Mouse (Mus musculus) MEL (cell line): ENCODE measurements around the gene Cldn4. TPM values are rescaled to one million over a fixed set of nuclear protein-coding genes. Genes with fewer than 3 reads are reported as not detected.

ENCODE experiments used
- DNase-seq: peaks from one replicate; pipeline ENCODE4 v3.0.0; 2011; ENCODE audit warnings: low read depth, low spot score
- H3K27ac ChIP-seq: 2 replicates; pipeline ENCODE4 v1.5.1; 2012; ENCODE audit warnings: low read depth, mild to moderate bottlenecking, control low read depth, low read length, moderate library complexity; ENCODE audit not compliant: control insufficient read depth
- H3K27me3 ChIP-seq, 2 experiments: fragments of 150-350 bp in 1 of 2; sonication (generic) in 1 of 2; 2 replicates each; pipeline ENCODE4 v1.6.1; 2012; ENCODE audit warnings: low read length in 2 of 2, mild to moderate bottlenecking in 2 of 2, improper control_type of control experiment in 1 of 2, moderate library complexity in 1 of 2; ENCODE audit not compliant: insufficient read depth in 2 of 2, control insufficient read depth in 1 of 2
- H3K36me3 ChIP-seq, 2 experiments: 2 replicates each; pipeline ENCODE4 v1.6.1; 2012 to 2014; ENCODE audit warnings: low read length in 2 of 2, improper control_type of control experiment in 1 of 2, inconsistent platforms in 1 of 2, mild to moderate bottlenecking in 1 of 2; ENCODE audit not compliant: insufficient read depth in 2 of 2, control insufficient read depth in 1 of 2
- H3K4me1 ChIP-seq, 2 experiments: fragments of 150-350 bp in 1 of 2; sonication (generic) in 1 of 2; 2 replicates each; pipeline ENCODE4 v1.6.1; 2012; ENCODE audit warnings: low read length in 2 of 2, improper control_type of control experiment in 1 of 2, mild to moderate bottlenecking in 1 of 2; ENCODE audit not compliant: insufficient read depth in 2 of 2, control insufficient read depth in 1 of 2
- H3K4me3 ChIP-seq, 2 experiments: fragments of 150-350 bp in 1 of 2; sonication (generic) in 1 of 2; 2 replicates each; pipeline ENCODE4 v1.5.1; 2012; ENCODE audit warnings: low read depth in 2 of 2, low read length in 2 of 2, mild to moderate bottlenecking in 2 of 2, moderate library complexity in 2 of 2, control low read depth in 1 of 2, improper control_type of control experiment in 1 of 2; ENCODE audit not compliant: control insufficient read depth in 1 of 2, insufficient read depth in 1 of 2
- H3K79me2 ChIP-seq: 2 replicates; pipeline ENCODE4 v1.6.1; 2012; ENCODE audit warnings: mild to moderate bottlenecking, low read length, moderate library complexity; ENCODE audit not compliant: control insufficient read depth, poor library complexity, insufficient read depth
- H3K9ac ChIP-seq: 2 replicates; pipeline ENCODE4 v1.6.1; 2012; ENCODE audit warnings: low read depth, mild to moderate bottlenecking, control low read depth, low read length, moderate library complexity; ENCODE audit not compliant: control insufficient read depth, poor library complexity, severe bottlenecking
- H3K9me3 ChIP-seq: fragments of 150-350 bp; sonication (generic); replicated peaks from 2 replicates; pipeline ENCODE4 v1.6.1; 2012; ENCODE audit warnings: mild to moderate bottlenecking, low read length, improper control_type of control experiment, moderate library complexity; ENCODE audit not compliant: insufficient read depth
- BHLHE40 ChIP-seq: IDR thresholded peaks from 2 replicates; pipeline ENCODE4 v1.6.1; 2012; ENCODE audit warnings: low read depth, mild to moderate bottlenecking, inconsistent platforms, low read length, improper control_type of control experiment, borderline replicate concordance
- CHD2 ChIP-seq: IDR thresholded peaks from 2 replicates; pipeline ENCODE4 v1.6.1; 2011; ENCODE audit warnings: low read length, improper control_type of control experiment
- E2F4 ChIP-seq: IDR thresholded peaks from 2 replicates; pipeline ENCODE4 v1.6.1; 2011; ENCODE audit warnings: low read depth, low read length, improper control_type of control experiment, borderline replicate concordance
- EP300 ChIP-seq, 2 experiments: IDR thresholded peaks; 2 replicates each; pipeline ENCODE4 v1.6.1; 2011; ENCODE audit warnings: improper control_type of control experiment in 2 of 2, low read length in 2 of 2, low read depth in 1 of 2, mild to moderate bottlenecking in 1 of 2
- ETS1 ChIP-seq: IDR thresholded peaks from 2 replicates; pipeline ENCODE4 v1.6.1; 2012; ENCODE audit warnings: low read depth, mild to moderate bottlenecking, inconsistent platforms, low read length, improper control_type of control experiment, moderate library complexity
- GATA1 ChIP-seq: IDR thresholded peaks from 2 replicates; pipeline ENCODE4 v1.6.1; 2011; ENCODE audit warnings: low read depth, low read length, improper control_type of control experiment
- JUND ChIP-seq: IDR thresholded peaks from 2 replicates; pipeline ENCODE4 v1.6.1; 2011; ENCODE audit warnings: low read depth, mild to moderate bottlenecking, improper control_type of control experiment, low read length
- MAFK ChIP-seq: IDR thresholded peaks from 2 replicates; pipeline ENCODE4 v1.6.1; 2011; ENCODE audit warnings: low read depth, mild to moderate bottlenecking, low read length, improper control_type of control experiment, borderline replicate concordance
- MAX ChIP-seq: IDR thresholded peaks from 2 replicates; pipeline ENCODE4 v1.6.1; 2011; ENCODE audit warnings: low read length, improper control_type of control experiment
- MEF2A ChIP-seq: IDR thresholded peaks from 2 replicates; pipeline ENCODE4 v1.6.1; 2014; ENCODE audit warnings: low read depth, mild to moderate bottlenecking, inconsistent platforms, low read length, improper control_type of control experiment; ENCODE audit not compliant: poor library complexity, insufficient replicate concordance, severe bottlenecking; ENCODE audit errors: extremely low read depth
- MXI1 ChIP-seq: IDR thresholded peaks from 2 replicates; pipeline ENCODE4 v1.6.1; 2011; ENCODE audit warnings: mild to moderate bottlenecking, low read depth, low read length, improper control_type of control experiment
- MYC ChIP-seq: IDR thresholded peaks from 2 replicates; pipeline ENCODE4 v1.6.1; 2011; ENCODE audit warnings: low read depth, mild to moderate bottlenecking, low read length, improper control_type of control experiment, moderate library complexity
- NRF1 ChIP-seq: IDR thresholded peaks from 2 replicates; pipeline ENCODE4 v1.6.1; 2014; ENCODE audit warnings: low read depth, mild to moderate bottlenecking, inconsistent platforms, low read length, improper control_type of control experiment, moderate library complexity; ENCODE audit not compliant: poor library complexity, insufficient read depth, severe bottlenecking
- POLR2AphosphoS2 ChIP-seq: IDR thresholded peaks from 2 replicates; pipeline ENCODE4 v1.6.1; 2011; ENCODE audit warnings: low read length, improper control_type of control experiment
- POLR2AphosphoS5 ChIP-seq: IDR thresholded peaks from 2 replicates; pipeline ENCODE4 v1.6.1; 2012; ENCODE audit warnings: low read depth, borderline replicate concordance, mild to moderate bottlenecking, inconsistent platforms, low read length, moderate library complexity, mixed read lengths
- RAD21 ChIP-seq: IDR thresholded peaks from 2 replicates; pipeline ENCODE4 v1.6.1; 2011; ENCODE audit warnings: mild to moderate bottlenecking, low read depth, low read length, improper control_type of control experiment
- RCOR1 ChIP-seq: IDR thresholded peaks from 2 replicates; pipeline ENCODE4 v1.6.1; 2012; ENCODE audit warnings: low read depth, mild to moderate bottlenecking, inconsistent platforms, low read length, improper control_type of control experiment
- SIN3A ChIP-seq: IDR thresholded peaks from 2 replicates; pipeline ENCODE4 v1.6.1; 2012; ENCODE audit warnings: low read length, improper control_type of control experiment, inconsistent platforms
- TAL1 ChIP-seq: IDR thresholded peaks from 2 replicates; pipeline ENCODE4 v1.6.1; 2012; ENCODE audit warnings: mild to moderate bottlenecking, inconsistent platforms, low read length, moderate library complexity, mixed read lengths
- TBP ChIP-seq: IDR thresholded peaks from 2 replicates; pipeline ENCODE4 v1.8.0; 2011; ENCODE audit warnings: low read depth, low read length, improper control_type of control experiment
- UBTF ChIP-seq: IDR thresholded peaks from 2 replicates; pipeline ENCODE4 v1.6.1; 2012; ENCODE audit warnings: low read depth, mild to moderate bottlenecking, inconsistent platforms, low read length, improper control_type of control experiment, moderate library complexity, borderline replicate concordance; ENCODE audit not compliant: insufficient read depth
- USF1 ChIP-seq: IDR thresholded peaks from 2 replicates; pipeline ENCODE4 v1.6.1; 2014; ENCODE audit warnings: low read depth, mild to moderate bottlenecking, inconsistent platforms, low read length, improper control_type of control experiment, moderate library complexity
- USF2 ChIP-seq, 2 experiments: IDR thresholded peaks; 2 replicates each; pipeline ENCODE4 v1.6.1; 2011 to 2012; ENCODE audit warnings: improper control_type of control experiment in 2 of 2, low read length in 2 of 2, borderline replicate concordance in 1 of 2, inconsistent platforms in 1 of 2, low read depth in 1 of 2, mild to moderate bottlenecking in 1 of 2; ENCODE audit not compliant: insufficient read depth in 1 of 2
- ZMIZ1 ChIP-seq: IDR thresholded peaks from 2 replicates; pipeline ENCODE4 v1.6.1; 2012; ENCODE audit warnings: low read depth, mild to moderate bottlenecking, inconsistent platforms, low read length, improper control_type of control experiment, moderate library complexity
- ZNF384 ChIP-seq: IDR thresholded peaks from 2 replicates; pipeline ENCODE4 v1.6.1; 2012; ENCODE audit warnings: low read depth, mild to moderate bottlenecking, inconsistent platforms, low read length, improper control_type of control experiment
- polyA plus RNA-seq, 2 experiments: library from polyadenylated mRNA; stranded (reverse) in 1 of 2; unstranded in 1 of 2; fragments of >175 nt in 1 of 2; fragments of >200 nt in 1 of 2; gene quantifications; 2 replicates each; pipeline versions ENCODE4 v1.2.1 to v1.2.4; 2012; ENCODE audit warnings: low replicate concordance in 2 of 2, low read depth in 1 of 2; ENCODE audit not compliant: insufficient read length in 2 of 2, insufficient read depth in 1 of 2, missing spikeins in 1 of 2
- total RNA-seq: library from RNA; depleted of rRNA; stranded (reverse); fragments of 300-350 nt; gene quantifications from 2 replicates; pipeline ENCODE4 v1.2.3, GENCODE M21; 2012

Cldn4 gene
- total and polyA plus RNA-seq, 3 experiments = 0.04 to 0.08 TPM; not detected in 1

DNA sequence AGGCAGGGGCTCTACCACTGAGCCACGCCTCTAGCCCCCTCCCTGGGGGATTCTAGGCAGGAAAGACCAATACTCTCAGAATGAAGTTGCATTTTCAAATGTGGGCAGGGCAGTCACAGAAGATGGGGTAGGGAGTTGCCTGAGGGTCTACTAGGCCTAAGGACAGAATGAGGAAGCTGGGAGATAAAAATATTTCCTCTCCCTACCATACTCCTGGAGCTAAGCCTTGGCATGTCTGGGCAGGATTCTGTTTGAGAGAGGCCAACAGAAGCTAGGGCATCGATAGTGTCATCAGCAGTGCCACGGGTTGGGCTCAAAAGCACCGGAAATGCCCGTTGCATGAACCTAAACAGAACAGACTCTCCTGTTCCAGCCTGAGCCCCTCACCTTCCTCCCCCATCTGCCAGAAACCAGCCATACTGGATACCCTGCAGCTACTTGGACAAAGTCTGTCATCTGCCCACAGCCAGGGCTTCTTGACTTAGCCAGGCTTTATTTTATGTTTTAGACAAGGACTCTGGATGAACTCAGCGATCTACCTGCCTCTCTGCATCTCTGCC lies 10.0 kb downstream of the Cldn4 start:
- Histone ChIP-seq H3K79me2 (no peaks in the 10 kb centered on the region), H3K9me3 (no peaks in the 10 kb centered on the region), H3K4me1 (peaks cover 0 to 2% of the 10 kb centered on the region in 2 experiments; a peak in 1 of 4 replicates), H3K36me3 (no peaks in the 10 kb centered on the region), H3K27me3 (no peaks in the 10 kb centered on the region)
- peak; percentile 32 for DNase-seq
- no peak for TF ChIP-seq CHD2
- no peak for TF ChIP-seq RAD21
- TF ChIP-seq NRF1 = no peak
- 0 out of 4 replicates have a peak, but pooled peaks of 1 of the 2 experiments have one; percentile 9 for TF ChIP-seq EP300 (IDR thresholded peaks at IDR 0.05; ENCODE audit: low read depth in 1 of 2, low read length in 2 of 2)
- TF ChIP-seq, all 39 proteins: peak for 1
- H3K27ac ChIP-seq = no peak overlapping the region
- no peak overlapping the region for H3K9ac ChIP-seq
- no peak overlapping the region for H3K4me3 ChIP-seq

GRCm38 (mm10) chr5:134936051-134936450 lies 10.7 kb downstream of the Cldn4 start:
- H3K36me3 ChIP-seq = no peaks in the 10 kb centered on the region
- H3K27ac ChIP-seq = no peak overlapping the region
- H3K4me1 ChIP-seq = peaks cover 0 to 2% of the 10 kb centered on the region in 2 experiments; a peak in 1 of 4 replicates

DNA sequence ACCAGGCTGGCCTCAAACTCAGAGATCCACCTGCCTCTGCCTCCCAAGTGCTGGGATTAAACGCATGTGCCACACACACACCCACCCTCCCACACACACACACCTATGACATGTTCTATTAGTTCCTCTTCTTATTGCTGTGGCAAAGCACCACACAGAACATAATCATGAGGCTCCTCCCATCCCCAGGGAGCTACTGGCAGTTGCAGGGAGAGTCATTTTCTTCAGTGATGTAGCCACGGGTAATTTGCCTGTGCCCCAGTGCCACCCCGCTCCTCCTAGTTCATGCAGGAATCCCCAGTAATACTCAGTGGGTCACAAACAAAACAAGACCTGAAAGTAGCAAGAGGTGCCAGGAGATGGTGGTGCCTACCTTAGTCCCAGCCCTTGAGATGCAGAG lies 12.1 kb downstream of the Cldn4 start:
- Histone ChIP-seq H3K9ac (no peak overlapping the region), H3K27me3 (no peaks in the 10 kb centered on the region), H3K79me2 (no peaks in the 10 kb centered on the region), H3K36me3 (no peaks in the 10 kb centered on the region), H3K9me3 (no peaks in the 10 kb centered on the region), H3K27ac (no peak overlapping the region), H3K4me3 (no peak overlapping the region), H3K4me1 (peaks cover 0 to 2% of the 10 kb centered on the region in 2 experiments; a peak in 1 of 4 replicates)
- peak; percentile 35 for DNase-seq
- TF ChIP-seq UBTF (no peak), POLR2AphosphoS2 (no peak), RAD21 (no peak), POLR2AphosphoS5 (no peak), MYC (no peak), USF1 (no peak), RCOR1 (no peak), BHLHE40 (no peak), TAL1 (no peak), TBP (no peak), SIN3A (no peak), MXI1 (no peak), JUND (no peak), USF2 (IDR thresholded peaks at IDR 0.05; ENCODE audit: borderline replicate concordance in 1 of 2, insufficient read depth in 1 of 2, low read depth in 1 of 2, low read length in 2 of 2) (no peak), MAFK (no peak), EP300 (IDR thresholded peaks at IDR 0.05; ENCODE audit: low read depth in 1 of 2, low read length in 2 of 2) (no peak), E2F4 (no peak), ZNF384 (no peak), ETS1 (no peak)

More at GRCm38 (mm10) chr5:134936051-134936450, 10.7 kb downstream of the Cldn4 start:
- no peaks in the 10 kb centered on the region for H3K79me2 ChIP-seq
- H3K9ac ChIP-seq = no peak overlapping the region
- no peak for TF ChIP-seq EP300 (IDR thresholded peaks at IDR 0.05; ENCODE audit: low read depth in 1 of 2, low read length in 2 of 2)
- TF ChIP-seq POLR2AphosphoS5 = no peak
- no peak for TF ChIP-seq RAD21
- no peak for TF ChIP-seq GATA1
- no peak for TF ChIP-seq MEF2A
- no peak for TF ChIP-seq MAFK
- TF ChIP-seq ZMIZ1 = no peak
- no peak for TF ChIP-seq MAX
- no peak for TF ChIP-seq MXI1
- H3K27me3 ChIP-seq = no peaks in the 10 kb centered on the region
- H3K4me3 ChIP-seq = no peak overlapping the region
- peak; percentile 17 for DNase-seq
- no peaks in the 10 kb centered on the region for H3K9me3 ChIP-seq
